Mouse (Mus musculus): ENCODE results near the gene Adssl1. TPM values are rescaled to one million over a fixed set of nuclear protein-coding genes. Genes with fewer than 3 reads are reported as not detected.

Gene Adssl1
- polyA plus RNA-seq, 1 experiment, result 202 TPM

DNA sequence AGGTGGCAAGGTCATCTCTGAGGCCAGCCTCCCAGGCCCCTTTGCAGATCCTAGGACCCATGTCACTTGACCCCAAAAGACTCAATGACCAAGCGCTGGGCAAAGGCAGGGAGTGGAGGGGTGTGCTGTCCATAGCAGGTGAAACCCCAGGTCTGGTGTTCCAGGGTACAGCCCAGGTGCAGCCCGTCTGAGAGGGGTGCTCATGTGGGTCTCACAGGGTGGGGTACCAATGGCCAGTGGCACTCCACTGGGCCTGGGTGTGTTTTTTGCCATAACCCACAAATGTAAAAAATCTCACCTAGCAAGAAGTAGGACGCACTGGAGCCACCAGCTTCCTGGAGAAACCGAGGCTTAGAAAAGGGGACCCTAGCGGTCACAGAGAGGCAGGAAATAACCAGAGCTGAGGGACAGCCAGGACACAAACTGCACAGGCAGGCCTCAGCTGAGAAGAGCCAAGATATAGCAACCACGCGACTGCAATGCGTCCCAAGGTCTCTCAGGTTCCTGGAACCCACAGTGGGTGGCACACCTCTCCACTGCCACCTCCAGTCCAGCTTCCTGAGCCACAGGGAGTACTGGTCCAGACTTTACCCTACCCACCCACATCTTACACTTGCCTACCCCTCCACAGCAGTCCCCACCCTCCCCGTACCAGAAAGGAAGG is 46.2 kb downstream of the Adssl1 start:
- Histone ChIP-seq H3K4me2 (ENCODE audit: low read depth) (no peak overlapping the region), H3K36me3 (ENCODE audit: control insufficient read depth, insufficient read depth) (peaks cover 17% of the 10 kb centered on the region), H3K4me3 (no peak overlapping the region), H3K79me2 (ENCODE audit: control insufficient read depth, insufficient read depth) (peaks cover 52% of the 10 kb centered on the region), H3ac (ENCODE audit: control insufficient read depth, insufficient read length) (no peak overlapping the region), H3K27me3 (ENCODE audit: control insufficient read depth, insufficient read depth, insufficient read length) (no peaks in the 10 kb centered on the region)
- TF ChIP-seq USF1 (IDR thresholded peaks at IDR 0.05; ENCODE audit: low read depth), result no peak
- no peak for TF ChIP-seq MYOD1 (IDR thresholded peaks at IDR 0.05; ENCODE audit: control insufficient read depth in 1 of 3, insufficient read length in 2 of 3, low read depth in 2 of 3)
- TF ChIP-seq POLR2A (IDR thresholded peaks at IDR 0.05; ENCODE audit: insufficient read length, low read depth), result no peak
- TF ChIP-seq REST (IDR thresholded peaks at IDR 0.05; ENCODE audit: insufficient read depth, insufficient read length), result no peak
- TF ChIP-seq E2F4 (IDR thresholded peaks at IDR 0.05; ENCODE audit: insufficient read depth), result no peak
- TF ChIP-seq TCF3 (IDR thresholded peaks at IDR 0.05; ENCODE audit: insufficient read length, low read depth), result no peak
- no peak for TF ChIP-seq POLR2AphosphoS2 (IDR thresholded peaks at IDR 0.05; ENCODE audit: insufficient read length, low read depth)
- no peak for TF ChIP-seq MAX (IDR thresholded peaks at IDR 0.05; ENCODE audit: low read depth)
- TF ChIP-seq CEBPB (IDR thresholded peaks at IDR 0.05; ENCODE audit: insufficient read depth, poor library complexity, severe bottlenecking), result no peak
- no peak for TF ChIP-seq MYOG (IDR thresholded peaks at IDR 0.05; ENCODE audit: control insufficient read depth in 1 of 3, insufficient read depth in 1 of 3, insufficient read length in 2 of 3, low read depth in 2 of 3)
- TF ChIP-seq SRF (IDR thresholded peaks at IDR 0.05; ENCODE audit: control insufficient read depth, insufficient read length, low read depth), result no peak

DNA sequence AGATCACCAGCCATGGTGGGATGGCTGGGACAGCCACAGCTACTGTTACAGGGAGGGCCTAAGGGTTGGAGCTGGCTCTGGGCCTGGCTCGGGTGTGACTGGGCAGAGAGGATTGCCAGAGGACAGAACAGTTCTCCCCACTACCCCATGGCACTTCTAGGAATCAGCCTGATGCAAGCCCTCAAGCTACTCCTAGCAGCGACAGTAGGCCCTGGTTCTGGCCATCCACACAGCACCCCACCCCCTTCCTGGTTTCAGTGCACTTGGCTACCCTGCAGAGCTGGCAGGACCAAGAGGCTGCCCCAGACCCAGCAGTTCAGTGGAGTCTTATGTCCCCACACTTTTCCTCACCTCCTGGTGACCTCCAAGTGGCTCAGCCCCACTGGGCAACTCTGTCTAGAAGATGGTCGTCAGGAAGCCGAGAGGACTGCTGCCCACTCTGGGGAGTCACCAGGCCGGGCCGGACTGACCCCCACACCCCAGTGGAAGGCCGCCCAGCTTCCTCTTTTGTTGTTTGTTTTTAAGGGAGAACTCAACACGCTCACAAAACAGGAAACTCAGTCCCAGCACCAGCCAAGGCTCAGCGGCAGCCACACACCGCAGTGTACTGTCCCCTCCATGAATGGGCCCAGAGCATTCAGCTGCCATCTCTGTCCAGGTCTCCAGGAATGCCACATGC is 47.9 kb downstream of the Adssl1 start:
- Histone ChIP-seq H3K27me3 (ENCODE audit: control insufficient read depth, insufficient read depth, insufficient read length) (no peaks in the 10 kb centered on the region), H3K4me2 (ENCODE audit: low read depth) (no peak overlapping the region), H3K79me2 (ENCODE audit: control insufficient read depth, insufficient read depth) (peaks cover 70% of the 10 kb centered on the region)

DNA sequence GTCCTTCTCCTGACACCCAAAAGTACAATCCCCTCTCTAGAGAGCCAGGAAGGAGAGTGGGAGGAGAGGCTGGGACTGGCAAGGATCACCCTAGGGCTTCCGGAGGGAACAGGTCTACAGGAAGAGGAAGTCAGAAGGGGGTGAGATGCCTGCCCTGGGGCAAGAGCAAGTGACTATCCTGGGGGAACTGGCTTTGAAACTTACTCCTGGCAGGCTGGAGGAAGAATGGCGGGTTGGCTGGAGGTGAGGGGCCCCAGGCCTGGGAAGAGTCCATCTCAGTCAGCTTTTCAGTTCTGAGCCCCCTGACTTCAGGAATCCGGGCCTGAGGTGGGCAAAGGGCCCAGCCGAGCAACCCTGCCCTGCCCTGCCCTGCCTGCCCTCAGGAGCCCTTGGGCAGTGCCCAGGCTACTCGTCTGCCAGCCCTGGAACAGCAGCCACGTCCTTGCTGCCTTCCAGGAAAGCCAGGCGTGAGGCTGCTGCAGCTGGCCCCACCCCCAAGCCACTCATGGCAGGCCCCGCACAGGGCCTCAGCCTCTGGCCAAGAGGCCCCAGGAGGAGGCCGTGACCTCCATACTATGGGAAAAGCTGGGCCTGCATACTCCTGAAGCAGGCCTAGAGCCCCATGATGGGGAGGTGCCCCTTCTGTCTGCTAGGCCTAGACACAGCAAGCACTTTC is 51.0 kb downstream of the Adssl1 start:
- H3K4me3 ChIP-seq, result no peak overlapping the region
- TF ChIP-seq POLR2AphosphoS2 (IDR thresholded peaks at IDR 0.05; ENCODE audit: insufficient read length, low read depth), result no peak
- no peak for TF ChIP-seq CEBPB (IDR thresholded peaks at IDR 0.05; ENCODE audit: insufficient read depth, poor library complexity, severe bottlenecking)
- no peak for TF ChIP-seq TCF12 (IDR thresholded peaks at IDR 0.05; ENCODE audit: insufficient read depth, poor library complexity, severe bottlenecking)
- TF ChIP-seq SRF (IDR thresholded peaks at IDR 0.05; ENCODE audit: control insufficient read depth, insufficient read length, low read depth), result no peak
- no peak for TF ChIP-seq TCF3 (IDR thresholded peaks at IDR 0.05; ENCODE audit: insufficient read length, low read depth)
- no peak for TF ChIP-seq REST (IDR thresholded peaks at IDR 0.05; ENCODE audit: insufficient read depth, insufficient read length)
- no peak for TF ChIP-seq E2F4 (IDR thresholded peaks at IDR 0.05; ENCODE audit: insufficient read depth)
- peak in 1 of 3 experiments; percentile 19 for TF ChIP-seq MYOD1 (IDR thresholded peaks at IDR 0.05; ENCODE audit: control insufficient read depth in 1 of 3, insufficient read length in 2 of 3, low read depth in 2 of 3)
- no peak for TF ChIP-seq USF1 (IDR thresholded peaks at IDR 0.05; ENCODE audit: low read depth)
- TF ChIP-seq POLR2A (IDR thresholded peaks at IDR 0.05; ENCODE audit: insufficient read length, low read depth), result no peak
- TF ChIP-seq MAX (IDR thresholded peaks at IDR 0.05; ENCODE audit: low read depth), result no peak
- TF ChIP-seq MYOG (IDR thresholded peaks at IDR 0.05; ENCODE audit: control insufficient read depth in 1 of 3, insufficient read depth in 1 of 3, insufficient read length in 2 of 3, low read depth in 2 of 3), result peak in 1 of 3 experiments; percentile 76
- peaks cover 13% of the 10 kb centered on the region for H3K36me3 ChIP-seq (ENCODE audit: control insufficient read depth, insufficient read depth)
- peaks cover 64% of the 10 kb centered on the region for H3K79me2 ChIP-seq (ENCODE audit: control insufficient read depth, insufficient read depth)
- H3K4me2 ChIP-seq (ENCODE audit: low read depth), result peak overlapping the region; percentile 66
- no peaks in the 10 kb centered on the region for H3K27me3 ChIP-seq (ENCODE audit: control insufficient read depth, insufficient read depth, insufficient read length)
- H3ac ChIP-seq (ENCODE audit: control insufficient read depth, insufficient read length), result no peak overlapping the region

More for the DNA sequence above, 47.9 kb downstream of the Adssl1 start:
- TF ChIP-seq CEBPB (IDR thresholded peaks at IDR 0.05; ENCODE audit: insufficient read depth, poor library complexity, severe bottlenecking) (no peak), MYOG (IDR thresholded peaks at IDR 0.05; ENCODE audit: control insufficient read depth in 1 of 3, insufficient read depth in 1 of 3, insufficient read length in 2 of 3, low read depth in 2 of 3) (peak in 1 of 3 experiments; percentile 24), POLR2AphosphoS2 (IDR thresholded peaks at IDR 0.05; ENCODE audit: insufficient read length, low read depth) (peak; percentile 6)
- peaks cover 17% of the 10 kb centered on the region for H3K36me3 ChIP-seq (ENCODE audit: control insufficient read depth, insufficient read depth)
- H3K4me3 ChIP-seq, result no peak overlapping the region
- H3ac ChIP-seq (ENCODE audit: control insufficient read depth, insufficient read length), result no peak overlapping the region

DNA sequence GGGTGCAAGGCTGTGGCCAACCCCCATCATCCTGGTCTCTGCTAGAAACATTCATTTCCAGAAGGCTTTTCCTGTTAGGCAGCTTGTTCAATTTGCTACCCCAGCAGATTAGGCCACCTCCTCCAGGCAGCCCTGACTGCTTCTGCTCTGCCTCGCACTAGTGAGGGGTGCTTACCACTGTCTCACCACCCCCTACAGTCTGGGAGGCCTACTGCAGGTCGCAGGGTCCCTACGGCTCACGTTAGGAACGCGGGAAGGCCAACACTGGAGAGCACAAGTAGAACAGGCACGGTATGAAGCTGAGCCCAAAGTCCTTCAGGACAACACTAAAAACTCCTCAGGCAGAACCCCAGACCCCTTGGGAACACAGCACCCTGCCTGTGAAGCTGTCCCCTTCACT is 52.0 kb downstream of the Adssl1 start:
- Histone ChIP-seq H3K79me2 (ENCODE audit: control insufficient read depth, insufficient read depth) (peaks cover 62% of the 10 kb centered on the region), H3K36me3 (ENCODE audit: control insufficient read depth, insufficient read depth) (peaks cover 13% of the 10 kb centered on the region), H3K4me2 (ENCODE audit: low read depth) (peak overlapping the region; percentile 66), H3K4me3 (peak overlapping the region; percentile 60), H3ac (ENCODE audit: control insufficient read depth, insufficient read length) (no peak overlapping the region), H3K27me3 (ENCODE audit: control insufficient read depth, insufficient read depth, insufficient read length) (no peaks in the 10 kb centered on the region)
- TF ChIP-seq MAX (IDR thresholded peaks at IDR 0.05; ENCODE audit: low read depth) (no peak), POLR2A (IDR thresholded peaks at IDR 0.05; ENCODE audit: insufficient read length, low read depth) (peak; percentile 12)

Measured in myocyte (in vitro differentiated cells).